Mouse (Mus musculus) testis, adult 2 months (tissue): ENCODE data around the gene Cdca5. TPM values are rescaled to one million over a fixed set of nuclear protein-coding genes. Genes with fewer than 3 reads are reported as not detected.

ENCODE experiments used
- H3K27ac ChIP-seq: fragments of 200-500 bp; 2 replicates; pipeline ENCODE4 v1.5.1; 2012; ENCODE audit warnings: low read depth, low read length; ENCODE audit not compliant: control insufficient read depth, insufficient read depth
- H3K27me3 ChIP-seq: fragments of 200-500 bp; 2 replicates; pipeline ENCODE4 v1.6.1; 2012; ENCODE audit warnings: mild to moderate bottlenecking, low read length, moderate library complexity; ENCODE audit not compliant: control insufficient read depth, insufficient read depth
- H3K36me3 ChIP-seq: fragments of 200-500 bp; 2 replicates; pipeline ENCODE4 v1.6.1; 2012; ENCODE audit warnings: mild to moderate bottlenecking, low read length; ENCODE audit not compliant: control insufficient read depth, insufficient read depth
- H3K4me1 ChIP-seq: fragments of 200-500 bp; 2 replicates; pipeline ENCODE4 v1.6.1; 2012; ENCODE audit warnings: low read length; ENCODE audit not compliant: control insufficient read depth, insufficient read depth
- H3K4me3 ChIP-seq: fragments of 200-500 bp; 2 replicates; pipeline ENCODE4 v1.5.1; 2012; ENCODE audit warnings: low read depth, mild to moderate bottlenecking, low read length, moderate library complexity, mixed read lengths; ENCODE audit not compliant: control insufficient read depth
- CTCF ChIP-seq: fragments of 200-500 bp; IDR thresholded peaks from 2 replicates; pipeline ENCODE4 v1.5.1; 2012; ENCODE audit warnings: low read depth, mild to moderate bottlenecking, inconsistent platforms, low read length, moderate library complexity; ENCODE audit not compliant: control insufficient read depth, insufficient read depth, insufficient replicate concordance
- POLR2A ChIP-seq: fragments of 200-500 bp; IDR thresholded peaks from 2 replicates; pipeline ENCODE4 v1.6.1; 2012; ENCODE audit warnings: low read depth, mild to moderate bottlenecking, inconsistent platforms, low read length, moderate library complexity; ENCODE audit not compliant: control insufficient read depth
- polyA plus RNA-seq: library from polyadenylated mRNA; depleted of rRNA; stranded (reverse); fragments of >200 nt; gene quantifications from 2 replicates; pipeline ENCODE4 v1.2.3, GENCODE M21; 2012

Gene Cdca5
- polyA plus RNA-seq, 1 experiment, result 20.9 TPM

DNA sequence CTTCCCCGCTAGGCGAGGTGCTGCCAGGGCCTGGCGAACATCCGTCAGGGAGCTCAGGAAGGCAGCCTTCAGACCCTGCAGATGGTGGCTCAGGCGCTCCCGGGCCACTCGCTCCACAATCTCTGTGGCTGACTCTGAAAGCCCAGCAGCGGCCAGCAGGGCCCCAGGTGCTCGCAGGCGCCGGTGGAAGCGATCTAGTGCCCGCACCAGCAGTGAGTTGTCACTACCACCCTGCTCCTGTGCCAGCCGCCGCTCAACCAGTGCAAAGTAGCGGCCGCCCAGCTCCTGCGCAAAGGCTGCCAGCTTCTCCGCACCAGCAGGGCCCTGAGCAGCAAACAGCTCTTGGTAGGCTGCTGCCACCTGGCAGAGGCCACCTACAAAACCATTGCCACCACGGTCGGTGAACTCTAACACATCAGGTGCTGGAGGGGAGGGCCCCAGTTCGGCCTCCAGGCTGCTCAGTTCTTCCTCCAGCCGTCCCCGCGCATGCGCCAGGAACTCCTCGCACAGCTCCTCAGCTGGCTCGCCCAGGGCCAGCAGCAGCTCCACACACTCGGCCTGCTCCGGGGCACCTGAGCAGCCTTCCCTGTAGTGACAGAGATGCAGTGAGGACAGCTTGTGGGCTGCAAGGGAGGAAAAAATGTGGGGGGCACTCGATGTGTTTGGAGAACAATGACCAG, 14.1 kb upstream of the Cdca5 start:
- H3K27me3 ChIP-seq, result no peaks in the 10 kb centered on the region
- TF ChIP-seq CTCF, result no peak
- TF ChIP-seq POLR2A, result no peak
- peaks cover 19% of the 10 kb centered on the region for H3K4me1 ChIP-seq
- no peak overlapping the region; the same call in 1 of the 2 replicates for H3K4me3 ChIP-seq
- H3K27ac ChIP-seq, result no peak overlapping the region
- H3K36me3 ChIP-seq, result no peaks in the 10 kb centered on the region; the same call in 1 of the 2 replicates

DNA sequence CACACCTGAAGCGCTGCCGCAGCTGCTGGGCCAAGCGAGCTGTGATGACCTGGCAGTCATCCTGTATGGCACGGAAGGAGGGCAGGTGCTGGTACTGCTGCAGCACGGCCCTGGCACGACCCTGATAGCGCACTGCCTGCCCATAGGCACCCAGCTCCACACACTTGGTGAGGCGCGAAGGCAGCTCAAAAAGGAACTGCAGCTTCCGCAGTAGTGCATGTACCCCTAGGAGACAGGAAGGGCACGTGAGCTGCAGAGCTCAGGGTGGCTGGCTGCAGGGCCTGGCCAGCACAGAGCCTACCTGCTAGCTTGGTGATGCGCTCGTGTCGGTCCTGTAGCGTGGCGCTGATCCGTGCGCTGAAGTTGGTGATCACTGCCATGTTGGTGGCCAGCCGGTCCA, 13.5 kb upstream of the Cdca5 start:
- no peaks in the 10 kb centered on the region for H3K27me3 ChIP-seq
- no peak overlapping the region for H3K27ac ChIP-seq
- H3K4me1 ChIP-seq, result peaks cover 21% of the 10 kb centered on the region
- TF ChIP-seq POLR2A (no peak), CTCF (no peak)
- H3K36me3 ChIP-seq, result no peaks in the 10 kb centered on the region; the same call in 1 of the 2 replicates
- H3K4me3 ChIP-seq, result no peak overlapping the region

DNA sequence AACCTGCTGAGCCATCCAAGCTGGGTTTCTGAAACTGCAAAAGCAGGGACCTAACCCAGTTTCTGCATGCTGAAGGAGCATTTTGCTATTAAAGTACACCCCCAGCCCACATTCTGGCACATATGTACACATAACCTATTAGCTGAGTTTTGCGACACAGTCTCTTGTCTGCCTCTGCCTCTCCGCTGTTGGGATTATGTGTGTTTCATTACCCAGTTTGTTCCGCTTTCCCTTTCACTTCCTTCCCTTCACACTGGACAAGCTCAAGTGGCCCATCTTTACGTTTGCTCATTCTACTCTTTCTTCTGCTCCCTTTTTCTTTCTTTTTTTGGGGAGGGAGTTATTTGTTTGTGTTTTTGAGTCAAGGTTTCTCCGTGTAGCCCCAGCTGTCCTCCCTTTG, 10.9 kb upstream of the Cdca5 start:
- TF ChIP-seq POLR2A, result no peak
- no peak for TF ChIP-seq CTCF
- Histone ChIP-seq H3K4me3 (no peak overlapping the region), H3K27me3 (no peaks in the 10 kb centered on the region), H3K4me1 (peaks cover 6% of the 10 kb centered on the region), H3K36me3 (no peaks in the 10 kb centered on the region; the same call in 1 of the 2 replicates), H3K27ac (no peak overlapping the region)

DNA sequence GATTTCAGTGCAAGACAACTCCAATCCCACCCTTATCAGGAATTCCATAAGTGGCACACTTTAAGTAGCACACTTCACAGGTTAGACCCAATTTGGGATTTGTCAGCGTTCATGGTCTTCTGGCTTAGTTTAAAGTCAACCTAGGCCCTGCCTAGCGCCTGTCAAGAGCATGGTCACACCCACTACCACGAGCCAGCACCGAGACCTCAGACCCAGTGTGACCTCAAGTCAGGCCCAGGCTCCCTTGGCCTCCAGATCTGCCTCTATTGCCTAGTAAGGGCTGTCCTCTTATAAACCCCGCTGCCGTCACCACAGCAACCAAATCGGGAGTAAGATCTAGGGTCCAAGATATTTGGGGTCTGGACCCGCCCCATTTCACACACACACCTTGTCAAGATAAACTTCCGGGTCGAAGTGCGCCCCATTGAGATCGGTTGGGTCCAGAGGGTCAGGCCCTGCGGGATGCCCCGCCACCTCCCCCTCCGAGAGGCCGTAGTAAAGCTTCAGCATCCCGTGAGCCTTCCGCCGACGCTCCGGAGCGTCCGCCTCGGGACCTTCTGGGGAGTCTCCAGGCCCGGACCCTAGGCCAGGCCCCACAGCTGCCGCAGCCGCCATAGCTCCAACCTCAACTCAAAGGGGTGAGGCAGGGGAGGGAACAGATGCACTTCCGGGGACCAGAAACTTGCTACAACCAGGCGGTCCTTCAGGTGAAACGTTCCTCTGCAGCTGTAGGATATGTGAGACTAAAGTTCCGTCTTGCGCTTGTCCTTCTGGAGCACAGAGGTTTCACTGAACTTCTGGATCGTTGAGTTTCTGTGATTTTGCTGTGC, 8.0 kb upstream of the Cdca5 start, which contains the start of gene Vps51:
Gene Vps51, minus strand, starts transcription at position 668 of the 830 bp plus-strand sequence.
- Histone ChIP-seq H3K4me3 (peak within 1 kb of the TSS; percentile 85), H3K27me3 (no peaks in the 10 kb centered on the region), H3K36me3 (peaks cover 1% of the 10 kb centered on the region), H3K27ac (peak within 1 kb of the TSS; percentile 80), H3K4me1 (peaks cover 6% of the 10 kb centered on the region)
- TF ChIP-seq POLR2A (peak; percentile 78), CTCF (no peak)

DNA sequence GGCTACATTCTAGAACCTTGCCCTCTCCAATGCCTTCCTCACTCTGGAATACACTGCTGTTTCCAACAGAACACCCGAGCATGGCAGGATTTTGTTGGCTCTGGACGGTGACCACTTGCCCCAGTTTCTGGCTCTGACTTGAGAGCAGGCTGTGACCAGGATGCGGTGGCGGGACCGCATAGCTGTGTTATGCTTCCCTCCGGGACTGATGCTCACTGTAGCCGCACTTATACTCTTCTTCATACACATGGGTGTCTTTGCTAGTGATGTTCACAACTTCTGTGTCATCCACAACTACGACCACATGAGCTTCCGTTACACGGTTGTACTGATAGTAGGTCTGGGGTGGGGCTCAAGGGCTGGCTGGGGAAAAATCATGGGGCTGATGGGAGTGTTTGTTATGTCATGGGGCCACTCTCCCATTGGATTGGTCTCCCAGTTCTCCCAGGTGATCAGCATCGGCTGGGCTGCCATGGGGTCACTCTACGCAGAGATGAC, 4.8 kb upstream of the Cdca5 start, which contains the start of gene Tmem262:
Gene Tmem262, plus strand, starts transcription at position 51 of the 498 bp plus-strand sequence.
- TF ChIP-seq POLR2A, result peak; percentile 22; the same call in 1 of the 2 replicates
- no peak for TF ChIP-seq CTCF
- H3K27ac ChIP-seq, result peak within 1 kb of the TSS; percentile 74
- H3K4me3 ChIP-seq, result peak within 1 kb of the TSS; percentile 88
- H3K4me1 ChIP-seq, result peaks cover 9% of the 10 kb centered on the region
- peaks cover 1% of the 10 kb centered on the region for H3K36me3 ChIP-seq
- H3K27me3 ChIP-seq, result no peaks in the 10 kb centered on the region

DNA sequence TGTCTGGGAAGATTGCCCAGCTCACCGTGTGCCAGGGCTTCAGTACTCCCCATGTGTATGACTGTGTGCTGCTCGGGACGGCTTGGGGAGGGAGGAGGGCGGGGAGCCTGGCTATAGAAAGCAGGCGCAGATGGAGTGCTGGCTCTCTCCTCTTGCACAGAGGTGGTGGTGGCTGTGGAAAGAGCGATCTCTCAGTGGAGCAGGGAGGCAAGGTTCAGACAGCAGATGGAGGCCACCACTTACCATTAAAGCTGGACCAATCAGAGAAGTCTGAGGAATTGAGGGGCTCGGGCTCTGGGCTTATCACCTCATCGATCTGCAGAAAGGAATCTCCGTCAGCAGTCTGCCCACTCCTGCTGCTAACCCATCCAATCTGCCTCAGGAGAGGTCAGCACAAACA, 2.6 kb upstream of the Cdca5 start, which contains the start of gene Gm28374:
Gene Gm28374, minus strand, starts transcription at position 101 of the 400 bp plus-strand sequence.
- TF ChIP-seq POLR2A (no peak), CTCF (no peak)
- Histone ChIP-seq H3K36me3 (peaks cover 1% of the 10 kb centered on the region), H3K4me3 (peak within 1 kb of the TSS; percentile 88), H3K27ac (no peak within 1 kb of the TSS), H3K27me3 (no peaks in the 10 kb centered on the region), H3K4me1 (peaks cover 8% of the 10 kb centered on the region)

DNA sequence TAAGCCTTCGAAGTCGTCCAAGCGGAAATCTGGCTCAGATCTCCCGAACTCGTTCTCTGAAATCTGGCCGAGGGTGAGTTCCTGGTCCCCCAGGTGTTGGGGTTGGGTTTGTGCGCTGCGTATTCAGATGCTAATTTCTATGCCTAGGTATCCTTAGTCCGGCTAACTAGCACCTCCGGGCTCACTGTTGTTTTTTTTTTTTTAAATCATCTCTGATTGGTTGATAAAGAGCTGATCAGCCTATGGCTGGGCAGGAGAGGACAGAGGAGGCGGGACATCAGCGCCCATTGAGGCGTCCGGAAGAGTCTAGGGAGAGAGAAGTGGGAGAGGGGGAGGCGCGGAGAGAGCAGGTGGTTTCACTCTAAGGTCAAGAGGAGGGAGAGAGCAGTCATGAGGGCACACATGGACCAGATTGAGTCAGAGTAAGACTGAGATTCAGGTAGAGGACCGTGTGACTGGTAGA, 665 bp downstream of the Cdca5 start:
- Histone ChIP-seq H3K4me3 (peak overlapping the region; percentile 95), H3K4me1 (peaks cover 8% of the 10 kb centered on the region), H3K27ac (peak overlapping the region; percentile 86), H3K27me3 (no peaks in the 10 kb centered on the region), H3K36me3 (peaks cover 5% of the 10 kb centered on the region)
- TF ChIP-seq CTCF (no peak), POLR2A (no peak)
